Mouse (Mus musculus) monocyte, adult 5-6 weeks (primary cell): ENCODE measurements around the gene Rplp2. TPM values are rescaled to one million over a fixed set of nuclear protein-coding genes. Genes with fewer than 3 reads are reported as not detected.
"Not testable (repeated sequence)": the region's sequence is repeated elsewhere in the genome, so short reads cannot be mapped to it uniquely, and the experiment has no call there.

Experiments used
- ATAC-seq: fragments of 153-309, 156-312 bp; replicated peaks from 2 replicates; pipeline ENCODE4 v1.8.0; 2017; ENCODE audit warnings: mild to moderate bottlenecking; ENCODE audit not compliant: low TSS enrichment, insufficient number of reproducible peaks, severe bottlenecking, poor library complexity, low FRiP score
- total RNA-seq: library from RNA; stranded (forward); fragments of 200-1000, 200-491, 200-594 nt; gene quantifications from 3 replicates; pipeline ENCODE4 v1.2.3, GENCODE M21; 2017

The Rplp2 gene
- total RNA-seq: 2,770 to 3,796 TPM (median 2,928 TPM) in 3 replicates

- ATAC-seq: peak; percentile 89
These were observed at the start of gene Rplp2 for GRCm38 (mm10) chr7:141447110-141447991. TSS of gene Rplp2 (plus strand) at chr7:141447370.

GRCm38 (mm10) chr7:141403305-141403704 is 43.9 kb upstream of the Rplp2 start:
- peak; percentile 82 for ATAC-seq

- no peak for ATAC-seq
These were observed 41.7 kb upstream of the Rplp2 start for GRCm38 (mm10) chr7:141405466-141405865.

- not testable (repeated sequence) for ATAC-seq
These were observed 39.5 kb upstream of the Rplp2 start for GRCm38 (mm10) chr7:141407670-141408069.

- ATAC-seq: peak; percentile 75
These were observed 38.3 kb upstream of the Rplp2 start for GRCm38 (mm10) chr7:141408833-141409232.

GRCm38 (mm10) chr7:141410631-141411030 is 36.5 kb upstream of the Rplp2 start:
- ATAC-seq: no peak

GRCm38 (mm10) chr7:141411667-141412066 is 35.5 kb upstream of the Rplp2 start:
- no peak for ATAC-seq

GRCm38 (mm10) chr7:141413331-141413730 is 33.8 kb upstream of the Rplp2 start:
- no peak for ATAC-seq

GRCm38 (mm10) chr7:141413809-141414584 is 33.2 kb upstream of the Rplp2 start, which contains the start of gene Gatd1:
TSS of gene Gatd1 (minus strand) at chr7:141414136.
- ATAC-seq: peak; percentile 88

- no peak for ATAC-seq
These were observed 30.9 kb upstream of the Rplp2 start for GRCm38 (mm10) chr7:141416144-141416841.

- no peak for ATAC-seq
These were observed 29.2 kb upstream of the Rplp2 start for GRCm38 (mm10) chr7:141417731-141418681.

GRCm38 (mm10) chr7:141418970-141419369 is 28.2 kb upstream of the Rplp2 start:
- no peak for ATAC-seq

- no peak for ATAC-seq
These were observed 27.0 kb upstream of the Rplp2 start for GRCm38 (mm10) chr7:141420030-141420702.

- no peak for ATAC-seq
These were observed 23.4 kb upstream of the Rplp2 start for GRCm38 (mm10) chr7:141423811-141424210.

- no peak for ATAC-seq
These were observed 20.0 kb upstream of the Rplp2 start for GRCm38 (mm10) chr7:141426948-141427730.

GRCm38 (mm10) chr7:141428701-141429100 is 18.5 kb upstream of the Rplp2 start:
- ATAC-seq: no peak

GRCm38 (mm10) chr7:141429310-141429709 is 17.9 kb upstream of the Rplp2 start, which contains the start of gene Cend1:
TSS of gene Cend1 (minus strand) at chr7:141429491.
- no peak for ATAC-seq
